Mouse (Mus musculus) testis, adult 2 months (tissue): ENCODE measurements around the gene Avil.

Source experiments
- CTCF ChIP-seq: fragments of 200-500 bp; IDR thresholded peaks from 2 replicates; pipeline ENCODE4 v1.5.1; 2012; ENCODE audit warnings: low read depth, mild to moderate bottlenecking, inconsistent platforms, low read length, moderate library complexity; ENCODE audit not compliant: control insufficient read depth, insufficient read depth, insufficient replicate concordance
- POLR2A ChIP-seq: fragments of 200-500 bp; IDR thresholded peaks from 2 replicates; pipeline ENCODE4 v1.6.1; 2012; ENCODE audit warnings: low read depth, mild to moderate bottlenecking, inconsistent platforms, low read length, moderate library complexity; ENCODE audit not compliant: control insufficient read depth

DNA sequence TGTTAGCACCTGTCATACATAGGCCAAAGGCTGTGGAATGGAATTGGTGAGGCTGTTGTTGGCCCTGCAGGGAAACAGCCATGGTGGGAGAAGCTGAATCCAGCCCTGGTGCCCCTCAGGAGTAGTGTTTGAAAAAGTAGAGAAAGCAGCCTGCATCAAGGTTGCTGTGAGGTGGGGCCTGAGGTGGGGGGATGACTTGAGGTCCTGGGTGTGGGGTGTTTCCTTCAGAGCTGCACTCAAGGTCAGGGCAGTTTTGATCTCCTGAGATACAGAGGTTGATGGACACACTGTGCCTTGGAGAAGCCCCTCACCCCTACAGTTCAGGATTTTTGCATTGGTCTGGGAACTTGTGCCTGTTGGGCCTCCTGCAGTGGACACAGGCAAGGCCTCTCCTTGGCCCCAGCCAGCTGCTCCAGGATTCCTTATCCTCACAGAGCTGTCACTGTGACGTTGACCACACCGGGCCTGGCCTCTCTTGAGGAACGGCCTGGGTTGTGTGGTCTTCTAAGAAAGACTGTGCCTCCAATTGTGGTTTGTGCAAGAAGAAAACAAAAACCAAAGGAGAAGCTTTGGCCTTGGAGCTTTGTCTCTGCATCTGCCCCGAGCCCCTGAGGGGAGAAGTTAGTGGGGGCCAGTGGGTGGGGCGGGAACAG, 11.9 kb upstream of the Avil start:
- TF ChIP-seq CTCF (no peak), POLR2A (no peak)
